Mouse (Mus musculus) limb, embryonic 14.5 days (tissue): ENCODE measurements at regions not wholly inside any gene's neighbourhood (a gene's known extent, or its start where the extent isn't known, plus 50 kb on each side); places are given as distances from the start of the nearest gene placed in this dataset.
A peak's percentile ranks its signal among the peaks of the same experiment; 100 is the strongest.

Source experiments
- ATAC-seq: fragments of 200-750 bp; cut with Nextera tagmentation; 2 replicates; pipeline ENCODE4 v1.8.0; 2017; ENCODE audit warnings: low read depth, moderate number of reproducible peaks, moderate TSS enrichment; ENCODE audit not compliant: low FRiP score
- DNase-seq: peaks from one replicate; pipeline ENCODE4 v3.0.0-alpha.2; 2015; ENCODE audit warnings: low spot score
- H3K27ac ChIP-seq: fragments of 300-500 bp; sonication (generic); replicated peaks from 2 replicates; pipeline ENCODE4 v1.5.1; 2014; ENCODE audit warnings: low read depth, mild to moderate bottlenecking, low read length, moderate library complexity, mixed read lengths
- H3K27me3 ChIP-seq: fragments of 300-500 bp; sonication (generic); 2 replicates; pipeline ENCODE4 v1.6.1; 2014; ENCODE audit warnings: low read length, mixed read lengths; ENCODE audit not compliant: control insufficient read depth, insufficient read depth
- H3K36me3 ChIP-seq: fragments of 300-500 bp; sonication (generic); 2 replicates; pipeline ENCODE4 v1.6.1; 2014; ENCODE audit warnings: mild to moderate bottlenecking, low read length, moderate library complexity, mixed read lengths; ENCODE audit not compliant: control insufficient read depth, insufficient read depth
- H3K4me1 ChIP-seq: fragments of 300-500 bp; sonication (generic); 2 replicates; pipeline ENCODE4 v1.6.1; 2014; ENCODE audit warnings: antibody characterized with exemption, low read length, mixed read lengths; ENCODE audit not compliant: control insufficient read depth, insufficient read depth
- H3K4me2 ChIP-seq: fragments of 300-500 bp; sonication (generic); replicated peaks from 2 replicates; pipeline ENCODE4 v1.6.1; 2014; ENCODE audit warnings: low read depth, mild to moderate bottlenecking, low read length, moderate library complexity; ENCODE audit not compliant: severe bottlenecking
- H3K4me3 ChIP-seq: fragments of 300-500 bp; sonication (generic); replicated peaks from 2 replicates; pipeline ENCODE4 v1.5.1; 2014; ENCODE audit warnings: low read length
- H3K9ac ChIP-seq: fragments of 300-500 bp; sonication (generic); 2 replicates; pipeline ENCODE4 v1.6.1; 2014; ENCODE audit warnings: mild to moderate bottlenecking, low read depth, low read length, moderate library complexity; ENCODE audit not compliant: severe bottlenecking
- H3K9me3 ChIP-seq: fragments of 300-500 bp; sonication (generic); 2 replicates; pipeline ENCODE4 v1.6.1; 2016; ENCODE audit warnings: low read length; ENCODE audit not compliant: control insufficient read depth
- POLR2A ChIP-seq: fragments of 200-500 bp; IDR thresholded peaks from 2 replicates; pipeline ENCODE4 v1.8.0; 2012; ENCODE audit warnings: inconsistent platforms, mild to moderate bottlenecking, moderate library complexity, borderline replicate concordance; ENCODE audit not compliant: insufficient read depth, insufficient read length; ENCODE audit errors: extremely low read depth
- WGBS: fragments of 180-500 bp; shearing (Covaris S2); extraction: QIAGEN DNeasy Blood & Tissue Kit; methylation state at CpG from one replicate; pipeline ENCODE4 v1.1.7; 2014; 5-methylcytosine and 5-hydroxymethylcytosine counted together

GRCm38 (mm10) chr3:57128606-57129005 is 173.2 kb downstream of the Tm4sf1 start:
- Histone ChIP-seq H3K4me1 (no peaks in the 10 kb centered on the region), H3K4me3 (no peak overlapping the region), H3K9me3 (no peaks in the 10 kb centered on the region), H3K36me3 (no peaks in the 10 kb centered on the region), H3K27me3 (no peaks in the 10 kb centered on the region), H3K27ac (no peak overlapping the region), H3K4me2 (no peak overlapping the region), H3K9ac (no peak overlapping the region)
- TF ChIP-seq POLR2A: no peak
- DNase-seq (no peak), ATAC-seq (no peak)
- WGBS: 78% methylated on average over 2 of the region's 2 CpGs

GRCm38 (mm10) chr3:57125792-57126485 is 175.8 kb downstream of the Tm4sf1 start:
- no peak overlapping the region for H3K9ac ChIP-seq
- H3K4me3 ChIP-seq: no peak overlapping the region
- H3K9me3 ChIP-seq: no peaks in the 10 kb centered on the region
- no peak overlapping the region for H3K27ac ChIP-seq
- no peak for DNase-seq
- no peaks in the 10 kb centered on the region for H3K4me1 ChIP-seq
- H3K27me3 ChIP-seq: no peaks in the 10 kb centered on the region
- H3K36me3 ChIP-seq: no peaks in the 10 kb centered on the region
- no peak for ATAC-seq
- 78% methylated on average over 4 of the region's 4 CpGs for WGBS
- TF ChIP-seq POLR2A: no peak
- H3K4me2 ChIP-seq: no peak overlapping the region

GRCm38 (mm10) chr3:57118016-57118415 is 183.8 kb downstream of the Tm4sf1 start:
- TF ChIP-seq POLR2A: no peak
- Histone ChIP-seq H3K27ac (no peak overlapping the region), H3K27me3 (no peaks in the 10 kb centered on the region), H3K4me1 (no peaks in the 10 kb centered on the region), H3K9ac (no peak overlapping the region), H3K4me3 (no peak overlapping the region), H3K36me3 (no peaks in the 10 kb centered on the region), H3K4me2 (no peak overlapping the region), H3K9me3 (no peaks in the 10 kb centered on the region)
- DNase-seq (peak; percentile 74), ATAC-seq (no peak)
- WGBS: 89% methylated on average over 1 of the region's 1 CpGs

GRCm38 (mm10) chr3:57102254-57102653 is 199.5 kb downstream of the Tm4sf1 start:
- no peak for ATAC-seq
- no peaks in the 10 kb centered on the region for H3K36me3 ChIP-seq

GRCm38 (mm10) chr3:57100515-57100914 is 201.3 kb downstream of the Tm4sf1 start:
- Histone ChIP-seq H3K4me1 (no peaks in the 10 kb centered on the region), H3K9me3 (no peaks in the 10 kb centered on the region), H3K27me3 (no peaks in the 10 kb centered on the region), H3K36me3 (no peaks in the 10 kb centered on the region), H3K4me2 (no peak overlapping the region), H3K4me3 (no peak overlapping the region), H3K27ac (no peak overlapping the region), H3K9ac (no peak overlapping the region)
- 91% methylated on average over 1 of the region's 1 CpGs for whole genome bisulfite sequencing
- TF ChIP-seq POLR2A: no peak
- DNase-seq: no peak
- ATAC-seq: no peak

More at GRCm38 (mm10) chr3:57102254-57102653, 199.5 kb downstream of the Tm4sf1 start:
- no peak for DNase-seq
- Histone ChIP-seq H3K27ac (no peak overlapping the region), H3K9me3 (no peaks in the 10 kb centered on the region), H3K4me3 (no peak overlapping the region), H3K4me2 (no peak overlapping the region), H3K9ac (no peak overlapping the region), H3K4me1 (no peaks in the 10 kb centered on the region), H3K27me3 (no peaks in the 10 kb centered on the region)
- no peak for TF ChIP-seq POLR2A
- 63% methylated on average over 2 of the region's 2 CpGs for WGBS
